Mouse (Mus musculus) liver, adult (tissue): Measurements from ENCODE around the gene Cpt1a.
A peak's percentile ranks its signal among the peaks of the same experiment; 100 is the strongest.

ENCODE experiments used
- GATA4 ChIP-seq: IDR thresholded peaks from 2 replicates; pipeline ENCODE4 v1.6.1; 2014; ENCODE audit warnings: mild to moderate bottlenecking, low read length; ENCODE audit not compliant: insufficient replicate concordance

The Cpt1a gene

DNA sequence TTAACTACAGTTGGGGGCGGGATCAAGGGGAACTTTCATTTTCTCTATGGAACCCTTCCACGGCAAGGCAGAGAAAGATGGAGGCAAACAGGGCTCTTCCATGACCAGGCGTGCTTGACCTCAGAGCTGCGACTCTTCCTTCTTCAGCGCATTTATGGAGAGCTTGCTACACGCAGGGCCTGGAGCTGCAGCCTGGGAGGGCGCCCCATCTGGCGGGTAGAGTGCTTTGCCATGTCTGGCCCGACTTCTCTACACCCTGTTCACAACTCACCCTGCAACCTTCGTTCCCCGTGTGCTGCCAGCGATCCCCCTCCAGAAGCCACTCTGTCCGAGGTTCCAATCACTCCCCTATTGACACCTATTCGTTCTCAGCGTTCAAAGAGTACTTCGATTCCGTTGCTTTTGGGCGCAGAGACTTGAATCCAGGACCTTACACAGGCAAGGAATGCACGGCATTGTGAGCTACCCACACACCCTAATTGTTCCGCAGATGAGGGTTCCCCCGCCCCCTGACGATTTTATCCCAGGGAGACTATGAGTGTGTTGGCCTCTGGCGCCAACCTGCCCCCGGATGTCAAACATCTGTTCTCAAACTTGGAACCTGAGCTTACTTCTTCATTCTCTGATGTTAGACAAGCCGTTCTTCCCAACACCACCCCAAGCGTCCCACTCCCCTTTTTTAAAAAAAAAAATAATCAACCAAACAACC is at the start of gene Cpt1a:
Gene Cpt1a (plus strand): TSS at position 74 of the 709 bp plus-strand sequence.
- no peak for TF ChIP-seq GATA4

- no peak for TF ChIP-seq GATA4
Observed at GRCm38 (mm10) chr19:3273331-3273730, 48.8 kb upstream of the Cpt1a start.

DNA sequence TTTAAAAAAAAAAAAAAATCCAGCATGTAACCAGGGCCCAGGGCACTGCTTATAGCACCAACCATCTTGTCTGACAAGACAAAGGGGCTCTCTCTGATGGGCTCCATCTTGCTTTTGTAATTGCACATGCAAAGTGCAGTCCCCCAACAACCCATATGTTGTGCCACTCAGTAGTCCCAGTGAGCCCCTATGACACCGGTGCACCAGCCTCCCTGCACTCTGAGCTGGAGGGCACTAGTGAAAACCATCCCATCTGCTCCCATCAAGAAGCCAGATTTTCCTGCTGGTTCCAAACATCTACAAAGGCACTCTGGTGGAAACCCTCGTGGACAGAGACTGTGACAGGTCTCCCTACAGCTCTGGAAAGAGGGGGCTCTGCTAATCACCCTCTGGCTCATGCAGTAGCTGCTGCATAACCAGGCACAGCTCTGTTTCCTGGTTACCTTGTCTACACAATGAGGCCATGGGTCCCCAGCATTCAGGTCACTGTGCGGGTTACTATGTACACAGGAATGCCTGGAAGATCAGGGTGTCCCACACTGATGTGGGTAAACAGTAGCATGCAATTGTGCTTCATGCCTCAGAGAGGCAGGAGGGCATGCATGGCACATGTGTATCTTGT is 46.3 kb upstream of the Cpt1a start:
- TF ChIP-seq GATA4 = no peak

- no peak for TF ChIP-seq GATA4
Observed at GRCm38 (mm10) chr19:3281886-3282285, 40.2 kb upstream of the Cpt1a start.

DNA sequence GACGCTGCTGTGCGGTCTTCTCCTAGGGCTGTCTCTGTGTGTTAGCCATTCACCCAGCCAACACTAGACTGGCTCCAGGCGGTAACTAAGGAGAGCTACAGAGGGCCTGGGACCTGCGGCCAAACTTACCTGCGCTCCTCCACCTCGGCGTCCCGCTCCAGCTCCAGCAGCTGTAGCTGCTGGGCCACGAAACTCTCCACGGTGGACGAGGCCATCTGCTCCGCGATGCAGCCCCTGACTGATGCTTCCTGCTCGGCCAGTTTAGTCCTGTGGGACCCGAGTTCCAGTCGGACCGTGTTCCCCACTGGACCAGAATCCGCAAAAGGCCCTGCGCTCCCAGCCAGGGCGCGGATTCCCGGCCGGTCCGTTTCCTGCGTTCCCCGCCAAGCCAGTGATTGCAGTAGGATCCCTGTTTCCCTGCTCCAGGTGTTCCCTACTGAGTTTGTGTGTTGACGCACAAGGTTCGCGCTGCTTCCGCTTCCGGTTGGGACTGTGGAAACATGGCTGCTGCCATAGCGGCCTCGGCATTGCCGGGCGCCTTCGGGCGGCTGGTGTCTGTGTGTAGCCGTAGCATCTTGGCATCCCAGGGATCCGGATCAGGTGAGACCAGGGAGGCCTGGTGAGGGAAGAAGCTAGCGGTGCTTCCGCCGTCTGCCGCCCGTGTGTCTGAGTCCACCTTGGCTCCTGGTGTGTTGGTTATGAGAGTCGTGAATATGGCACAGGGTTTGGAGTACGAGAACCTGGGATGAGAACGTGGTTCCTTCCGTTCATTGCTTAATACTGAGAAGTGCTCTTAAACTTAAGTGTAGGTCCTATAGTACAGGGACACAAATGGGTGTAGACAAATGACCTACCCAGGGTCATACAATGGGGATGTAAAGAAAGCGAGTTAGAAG is 39.3 kb upstream of the Cpt1a start, which contains the start of the genes Mrpl21 and Ighmbp2:
Gene Mrpl21 (plus strand): TSS at position 330 of the 896 bp plus-strand sequence.
Gene Ighmbp2 (minus strand): TSS at position 446 of the 896 bp plus-strand sequence.
- TF ChIP-seq GATA4 = peak; percentile 56; the same call in 1 of the 2 replicates

DNA sequence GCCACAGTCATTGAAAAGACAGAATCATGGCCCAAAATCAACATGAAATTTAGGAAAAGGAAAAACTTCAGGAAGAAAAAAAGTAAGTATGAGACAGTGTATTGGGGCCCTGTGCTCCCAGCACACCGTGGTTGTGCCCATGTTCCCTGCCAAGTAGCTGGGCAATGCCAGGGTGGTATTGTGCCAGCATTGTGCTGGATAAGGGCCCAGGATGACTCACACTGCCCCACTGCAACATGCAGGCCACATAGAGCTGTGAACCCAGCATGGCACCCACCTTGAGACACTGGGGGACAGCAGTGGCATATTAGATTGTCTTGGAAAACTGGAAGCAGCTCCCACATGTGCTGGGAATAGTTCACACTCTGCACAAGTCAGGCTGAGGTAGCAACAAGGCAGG is 33.1 kb upstream of the Cpt1a start:
- no peak for TF ChIP-seq GATA4

- TF ChIP-seq GATA4 = no peak
Observed at GRCm38 (mm10) chr19:3292028-3292427, 30.1 kb upstream of the Cpt1a start.

DNA sequence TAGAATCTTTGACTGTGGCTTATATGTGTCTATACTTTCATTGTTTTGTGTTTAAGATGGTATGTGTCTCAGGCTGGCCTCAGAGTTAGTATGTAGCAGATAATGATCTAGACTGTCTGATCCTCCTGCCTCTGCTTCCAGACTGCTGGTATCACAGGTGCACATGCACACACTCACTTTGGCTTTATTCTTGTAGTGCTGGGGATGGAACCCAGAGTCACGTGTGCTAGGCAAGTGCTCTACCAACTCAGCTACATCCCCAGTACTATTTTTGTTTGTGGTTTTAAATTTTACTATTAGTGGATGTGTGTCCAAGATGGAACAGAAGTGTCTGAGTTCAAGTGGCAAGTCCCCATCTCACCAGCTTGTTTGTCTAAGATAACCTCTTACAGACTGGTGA is 29.1 kb upstream of the Cpt1a start:
- no peak for TF ChIP-seq GATA4

- TF ChIP-seq GATA4 = no peak
Observed at GRCm38 (mm10) chr19:3295245-3295644, 26.9 kb upstream of the Cpt1a start.

DNA sequence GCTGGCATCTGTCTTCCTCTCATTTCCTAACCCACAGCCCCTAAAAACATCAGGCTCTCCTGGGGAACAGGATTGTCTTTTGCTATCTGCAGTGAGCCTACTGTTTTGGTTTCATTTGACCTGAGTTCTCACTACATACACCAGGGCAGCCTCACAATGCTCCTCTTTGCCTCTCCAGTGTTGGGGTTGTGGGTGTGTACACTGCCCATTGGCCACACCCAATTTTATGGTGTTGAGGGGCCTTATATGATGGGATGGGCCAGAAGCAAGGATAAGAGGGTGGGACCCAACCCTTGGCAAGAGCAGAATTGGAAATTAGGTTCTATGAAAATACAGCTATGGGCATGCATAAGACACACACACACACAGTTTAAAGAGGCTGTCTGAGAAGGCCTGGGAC is 25.1 kb upstream of the Cpt1a start:
- no peak for TF ChIP-seq GATA4

GRCm38 (mm10) chr19:3297775-3298174 is 24.4 kb upstream of the Cpt1a start:
- TF ChIP-seq GATA4 = no peak

GRCm38 (mm10) chr19:3304017-3304416 is 18.1 kb upstream of the Cpt1a start:
- no peak for TF ChIP-seq GATA4

DNA sequence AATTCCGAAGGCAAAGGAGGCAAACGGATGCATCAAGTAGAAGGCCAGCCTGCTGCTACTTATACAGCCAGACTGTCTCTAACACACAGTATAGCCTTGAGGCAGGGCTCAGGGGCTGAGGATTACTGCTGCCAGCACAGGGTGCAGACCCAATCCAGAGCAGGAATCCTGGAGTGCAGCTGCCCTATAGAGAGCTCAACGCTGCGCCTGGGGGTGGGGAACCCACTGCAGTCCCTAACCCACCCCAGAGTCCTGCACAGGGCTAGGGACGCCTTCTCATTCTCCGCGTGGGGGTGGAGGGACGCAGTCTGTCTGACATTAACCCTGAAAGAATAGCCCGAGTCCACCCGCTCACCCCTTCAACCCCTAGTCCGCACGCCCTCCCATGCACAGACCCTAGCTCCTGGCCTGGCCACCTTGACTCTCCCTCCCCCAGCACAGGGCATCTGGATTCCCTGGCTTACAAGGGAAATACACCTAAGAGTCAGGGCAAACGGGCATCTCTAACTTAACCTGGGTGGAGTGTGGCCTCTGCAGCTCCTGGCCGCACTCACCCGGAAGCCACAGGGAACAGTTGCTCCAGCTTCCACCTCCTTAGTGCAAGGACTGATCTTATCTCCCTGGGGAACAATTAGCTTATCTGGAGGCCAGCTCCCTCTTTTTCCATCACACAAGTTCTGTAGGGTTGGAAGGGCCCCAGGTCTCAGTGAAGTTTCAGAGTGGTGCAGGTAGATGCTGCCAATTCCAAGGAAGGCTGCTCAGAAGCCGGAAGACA is 14.8 kb upstream of the Cpt1a start:
- TF ChIP-seq GATA4 = no peak

GRCm38 (mm10) chr19:3319341-3319740 is 2.8 kb upstream of the Cpt1a start:
- TF ChIP-seq GATA4 = no peak

DNA sequence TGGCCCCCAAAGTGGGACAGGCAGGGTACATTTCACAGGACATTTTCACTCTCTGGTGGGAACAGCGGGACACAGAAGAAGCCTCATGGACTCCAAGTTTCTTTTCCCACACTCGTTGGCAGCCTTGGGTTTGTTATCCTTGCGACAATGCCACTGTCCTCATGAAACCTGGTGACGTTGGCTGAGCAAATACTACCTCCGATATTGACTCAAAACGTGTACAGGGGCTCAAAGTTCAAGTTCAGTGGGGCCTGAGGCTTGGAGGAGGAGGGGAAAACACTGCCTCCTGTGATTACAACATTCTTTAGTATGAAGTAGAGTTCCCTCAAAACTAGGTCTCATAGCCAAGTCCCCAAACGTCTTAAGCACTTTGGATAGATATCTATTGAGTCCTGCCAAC is 2.0 kb upstream of the Cpt1a start:
- no peak for TF ChIP-seq GATA4

DNA sequence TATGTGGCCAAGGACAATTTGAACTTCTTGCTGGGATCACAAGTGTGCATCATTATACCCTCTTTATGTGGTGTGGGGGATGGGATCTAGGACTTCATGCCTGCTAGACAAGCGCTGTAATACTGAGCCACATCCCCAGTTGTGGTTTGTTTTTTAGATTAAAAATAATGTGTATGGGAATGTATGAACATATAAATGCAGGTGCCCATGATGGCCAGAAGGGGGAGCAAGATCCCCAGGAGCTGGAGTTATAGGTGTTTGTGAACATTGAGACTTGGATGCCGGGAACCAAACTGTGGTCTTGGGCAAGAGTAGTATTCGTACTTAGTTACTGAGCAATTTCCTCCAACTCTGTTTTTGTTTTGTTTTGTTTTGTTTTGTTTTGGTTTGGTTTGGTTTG is 1.3 kb upstream of the Cpt1a start:
- TF ChIP-seq GATA4 = 0 out of 2 replicates have a peak, but pooled peaks have one; percentile 40
